Mouse (Mus musculus): Measurements from ENCODE around the gene Gabrp.

DNA sequence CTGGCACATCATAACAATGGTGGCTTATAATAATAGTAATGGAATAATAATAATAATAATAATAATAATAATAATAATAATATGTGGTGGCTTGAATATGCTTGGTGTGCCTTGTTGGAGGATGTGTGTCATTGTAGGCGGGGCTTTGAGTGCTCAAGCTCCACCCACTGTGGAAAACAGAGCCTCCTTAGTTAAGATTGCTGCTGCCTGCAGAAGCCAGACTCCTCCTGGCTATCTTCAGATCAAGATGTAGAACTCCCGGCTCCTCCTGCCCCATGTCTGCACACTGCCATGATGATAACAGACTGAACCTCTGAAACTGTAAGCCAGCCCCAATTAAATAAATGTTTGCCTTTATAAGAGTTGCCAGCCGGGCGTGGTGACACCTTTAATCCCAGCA is 44.2 kb downstream of the Gabrp start:
- TF ChIP-seq CTCF (IDR thresholded peaks at IDR 0.05; ENCODE audit: borderline replicate concordance, insufficient read depth, low read depth, low read length) (no peak), POLR2A (IDR thresholded peaks at IDR 0.05; ENCODE audit: borderline replicate concordance, insufficient read depth, low read length) (no peak)
